Mouse (Mus musculus): ENCODE measurements around the gene 4933415F23Rik. TPM values are rescaled to one million over a fixed set of nuclear protein-coding genes. Genes with fewer than 3 reads are reported as not detected.

Gene 4933415F23Rik
- polyA plus RNA-seq, 1 experiment from 2014 or later: not detected

DNA sequence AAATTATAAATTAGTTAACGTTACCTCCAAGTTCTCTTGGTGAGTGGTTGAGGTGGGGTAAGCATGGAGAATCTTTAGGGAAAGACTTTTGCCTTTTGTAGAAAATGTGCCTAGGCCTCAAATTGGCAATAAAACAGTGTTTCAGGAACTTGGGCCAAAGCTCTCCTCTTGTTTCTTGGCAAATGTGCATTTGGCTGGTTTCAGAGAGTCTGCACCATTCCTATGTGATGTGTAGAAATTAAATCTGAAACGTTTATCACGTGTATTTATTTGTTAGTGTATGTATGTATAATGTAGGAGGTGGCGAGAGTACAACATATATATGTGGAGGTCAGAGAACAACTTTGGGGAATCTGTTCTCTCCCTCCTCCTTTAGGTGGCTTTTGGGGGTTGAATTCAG is 4.1 kb downstream of the 4933415F23Rik start:
- no peak overlapping the region for H3K9ac ChIP-seq
- no peaks in the 10 kb centered on the region for H3K9me3 ChIP-seq (replicated peaks)
- no peak for ATAC-seq
- no peaks in the 10 kb centered on the region for H3K36me3 ChIP-seq
- no peaks in the 10 kb centered on the region for H3K27me3 ChIP-seq (replicated peaks)
- H3K4me1 ChIP-seq: no peaks in the 10 kb centered on the region
- H3K4me3 ChIP-seq: no peak overlapping the region
- no peak overlapping the region for H3K27ac ChIP-seq
- no peak overlapping the region for H3K4me2 ChIP-seq
- 58% methylated on average over 4 of the region's 4 CpGs for WGBS (ENCODE audit: insufficient replicate concordance)

DNA sequence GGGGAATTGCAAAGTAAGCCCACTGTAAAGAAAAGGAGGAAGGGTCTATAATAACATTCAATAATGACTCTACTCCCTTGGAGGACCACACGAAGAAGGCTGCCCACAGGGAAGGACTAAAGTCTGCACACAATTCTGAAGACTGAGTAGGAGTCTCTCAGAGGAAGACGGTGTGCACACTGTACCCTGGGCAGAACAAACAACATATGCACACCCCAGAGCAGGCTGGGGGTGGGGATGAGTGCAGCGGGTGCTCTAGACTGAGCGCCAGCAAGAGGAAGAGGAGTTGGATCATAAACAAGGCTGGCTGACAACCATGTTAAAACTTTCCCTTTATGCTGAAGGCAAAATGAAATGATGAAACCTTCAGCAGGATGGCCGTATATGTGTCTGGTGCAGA is 34.3 kb downstream of the 4933415F23Rik start:
- 66% methylated on average over 5 of the region's 5 CpGs for WGBS (ENCODE audit: insufficient replicate concordance)
- no peak overlapping the region for H3K27ac ChIP-seq
- no peak overlapping the region for H3K4me3 ChIP-seq
- H3K27me3 ChIP-seq (replicated peaks): no peaks in the 10 kb centered on the region
- H3K36me3 ChIP-seq: no peaks in the 10 kb centered on the region
- H3K4me1 ChIP-seq: no peaks in the 10 kb centered on the region
- no peak overlapping the region for H3K9ac ChIP-seq
- H3K4me2 ChIP-seq: no peak overlapping the region
- ATAC-seq: no peak
- no peaks in the 10 kb centered on the region for H3K9me3 ChIP-seq (replicated peaks)

DNA sequence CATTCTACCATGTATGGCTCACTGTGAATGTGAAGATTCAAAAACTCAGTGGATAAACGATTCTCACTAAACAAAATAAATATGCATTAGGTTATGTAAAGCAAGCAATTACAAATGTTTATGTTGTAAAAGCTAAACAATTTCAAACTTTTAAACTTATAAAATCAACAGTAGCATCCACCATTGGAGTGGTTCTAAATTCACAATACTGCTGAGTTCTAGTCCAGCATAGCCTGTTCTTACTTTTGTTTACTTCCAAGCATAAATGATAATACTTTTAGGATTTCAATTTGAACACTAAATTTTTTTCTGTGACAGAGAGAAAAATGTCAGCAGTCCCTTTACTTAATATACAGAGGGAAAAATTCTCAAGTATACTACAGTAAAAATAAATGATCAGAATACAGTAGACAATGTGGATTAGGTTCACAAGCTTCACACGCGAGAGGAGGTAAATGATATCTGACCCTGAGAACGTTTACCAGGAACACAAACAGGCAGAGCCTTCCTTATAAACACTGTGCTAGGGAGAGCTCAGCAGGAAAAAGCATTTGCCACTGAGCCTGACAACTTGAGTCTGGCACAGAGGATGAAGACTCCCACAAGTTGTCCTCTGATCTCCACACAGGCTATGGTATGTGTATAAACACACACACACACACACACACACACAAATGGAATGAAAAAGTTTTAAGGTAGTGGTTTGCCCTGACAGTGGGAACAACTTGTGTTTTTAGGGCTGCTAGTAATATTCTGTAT is 37.2 kb downstream of the 4933415F23Rik start:
- Histone ChIP-seq H3K9me3 (replicated peaks) (no peaks in the 10 kb centered on the region), H3K27ac (no peak overlapping the region), H3K9ac (no peak overlapping the region), H3K27me3 (replicated peaks) (no peaks in the 10 kb centered on the region), H3K4me3 (no peak overlapping the region), H3K36me3 (no peaks in the 10 kb centered on the region), H3K4me2 (no peak overlapping the region), H3K4me1 (no peaks in the 10 kb centered on the region)
- 59% methylated on average over 4 of the region's 4 CpGs for WGBS (ENCODE audit: insufficient replicate concordance)
- no peak for ATAC-seq

- no peaks in the 10 kb centered on the region for H3K4me1 ChIP-seq
- H3K4me3 ChIP-seq: no peak overlapping the region
- no peak overlapping the region for H3K9ac ChIP-seq
- WGBS (ENCODE audit: insufficient replicate concordance): 60% methylated on average over 2 of the region's 2 CpGs
- no peak for ATAC-seq
- no peaks in the 10 kb centered on the region for H3K36me3 ChIP-seq
- H3K4me2 ChIP-seq: no peak overlapping the region
- H3K9me3 ChIP-seq (replicated peaks): no peaks in the 10 kb centered on the region
- no peaks in the 10 kb centered on the region for H3K27me3 ChIP-seq (replicated peaks)
- no peak overlapping the region for H3K27ac ChIP-seq
These were observed 38.1 kb downstream of the 4933415F23Rik start for GRCm38 (mm10) chr1:23063946-23064345.

DNA sequence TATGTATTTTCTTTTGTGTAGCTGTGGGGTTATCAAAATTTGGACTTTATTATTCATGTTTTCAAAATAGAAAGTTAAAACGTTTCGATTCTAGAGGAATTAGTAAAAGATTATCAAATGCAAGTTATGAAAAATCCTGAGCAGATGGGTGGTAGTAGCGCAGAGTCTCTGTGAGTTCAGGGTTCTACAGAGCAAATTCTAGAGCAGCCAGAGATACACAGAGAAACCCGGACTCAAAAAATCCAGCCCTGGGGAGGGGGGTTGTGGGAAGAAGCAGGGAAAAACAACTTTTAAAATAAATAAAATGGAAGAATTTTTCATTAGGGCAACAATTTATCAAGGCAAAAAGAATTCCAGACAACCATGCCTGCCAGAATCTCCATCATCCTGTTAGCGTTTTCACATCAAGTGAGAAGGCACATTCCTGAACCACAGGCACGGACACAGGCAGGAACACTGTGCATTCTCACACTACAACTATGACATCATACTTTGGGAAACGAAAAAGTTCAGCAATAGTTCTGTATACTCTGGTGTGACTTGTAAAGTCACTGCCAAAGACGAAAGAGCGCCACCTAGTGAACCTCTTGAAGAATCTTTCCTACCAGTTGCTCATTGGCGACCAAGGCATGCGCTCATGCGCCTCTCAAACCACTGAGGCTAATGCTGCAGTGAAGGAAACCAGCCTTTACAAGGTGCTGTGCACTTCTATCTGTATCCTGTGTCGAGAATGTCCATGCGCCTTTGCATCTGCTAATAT is 40.3 kb downstream of the 4933415F23Rik start:
- Histone ChIP-seq H3K27ac (no peak overlapping the region), H3K9ac (no peak overlapping the region), H3K36me3 (no peaks in the 10 kb centered on the region), H3K4me2 (no peak overlapping the region), H3K9me3 (replicated peaks) (no peaks in the 10 kb centered on the region), H3K4me3 (no peak overlapping the region), H3K4me1 (no peaks in the 10 kb centered on the region), H3K27me3 (replicated peaks) (no peaks in the 10 kb centered on the region)
- 22% methylated on average over 14 of the region's 14 CpGs for WGBS (ENCODE audit: insufficient replicate concordance)
- 0 out of 2 replicates have a peak, but pooled peaks have one; percentile 37 for ATAC-seq

- ATAC-seq: no peak
- H3K4me1 ChIP-seq: no peaks in the 10 kb centered on the region
- H3K27ac ChIP-seq: no peak overlapping the region
- no peaks in the 10 kb centered on the region for H3K27me3 ChIP-seq (replicated peaks)
- no peaks in the 10 kb centered on the region for H3K9me3 ChIP-seq (replicated peaks)
- no peak overlapping the region for H3K4me2 ChIP-seq
- no peaks in the 10 kb centered on the region for H3K36me3 ChIP-seq
- no peak overlapping the region for H3K4me3 ChIP-seq
- 67% methylated on average over 9 of the region's 9 CpGs for WGBS (ENCODE audit: insufficient replicate concordance)
- H3K9ac ChIP-seq: no peak overlapping the region
These were observed 42.0 kb downstream of the 4933415F23Rik start for GRCm38 (mm10) chr1:23060056-23060455.

Measured in liver, embryonic 12.5 days (tissue).